In the genomic region with DNA sequence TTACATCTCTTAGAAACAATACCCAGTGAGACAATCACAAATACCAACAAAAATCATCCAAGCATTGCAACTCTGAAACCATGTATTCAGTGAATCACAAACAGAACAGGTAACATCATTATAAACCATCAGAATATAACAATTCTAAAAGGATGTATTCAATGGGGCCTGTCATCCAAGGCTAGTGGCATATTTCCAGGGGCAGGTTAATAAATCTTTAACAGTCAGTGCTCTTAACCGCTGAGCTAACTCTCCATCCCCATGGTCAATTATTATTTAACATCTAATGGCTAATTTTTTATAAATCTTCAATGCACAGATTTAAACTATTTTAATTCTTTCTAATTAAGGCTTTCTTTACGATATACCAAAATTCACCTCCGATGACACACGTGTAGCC, we compare ENCODE assay signal across 17 mouse cellular contexts. TPM values are rescaled to one million over a fixed set of nuclear protein-coding genes. Genes with fewer than 3 reads are reported as not detected.
"Had no signal": no experiment of that assay in that cellular context is flagged by ENCODE, and none has a peak within 500 bp of the region (broad histone marks: within the 10 kb centered on the region; RNA-seq: fewer than 3 reads in every experiment).

No protein-coding gene starts in this region.

- H3K4me2 ChIP-seq: neural tube, embryonic 13.5 days; neural tube, embryonic 15.5 days; stomach, embryonic 15.5 days had no signal

- H3K9ac ChIP-seq: neural tube, embryonic 13.5 days; neural tube, embryonic 15.5 days; stomach, embryonic 15.5 days had no signal

- H3K4me1 ChIP-seq: neural tube, embryonic 13.5 days; neural tube, embryonic 15.5 days; stomach, embryonic 15.5 days had no signal

- H3K4me3 ChIP-seq: neural tube, embryonic 13.5 days; neural tube, embryonic 15.5 days; stomach, embryonic 15.5 days had no signal

- H3K27ac ChIP-seq: neural tube, embryonic 13.5 days; neural tube, embryonic 15.5 days; stomach, embryonic 15.5 days; stomach, postnatal 0 days had no signal

- H3K36me3 ChIP-seq: neural tube, embryonic 13.5 days; neural tube, embryonic 15.5 days; stomach, embryonic 15.5 days had no signal

- DNase-seq: retina, postnatal 1 day; right cerebral cortex, adult 18-20 months; right cerebral cortex, postnatal 14 days; right cerebral cortex, postnatal 25 days; right cerebral cortex, postnatal 4 days; spleen, adult 18-20 months; thymus, adult 18-20 months; thymus, adult 2 months; thymus, postnatal 14 days; thymus, postnatal 25 days; thymus, postnatal 36 days; thymus, postnatal 4 days had no signal

- H3K27me3 ChIP-seq: neural tube, embryonic 13.5 days; neural tube, embryonic 15.5 days; stomach, embryonic 15.5 days had no signal

- H3K9me3 ChIP-seq: neural tube, embryonic 13.5 days; neural tube, embryonic 15.5 days; stomach, embryonic 15.5 days had no signal

RNA-seq across cellular contexts. Expression of gene Degs2, which starts 20.3 kb away (rescaled TPM):
- polyA plus RNA-seq: spleen, adult 2 months had no signal
